Comparison of ENCODE assay signal across 7 mouse cellular contexts in genomic region chr10:45132371-45132770, GRCm38 (mm10). TPM values are rescaled to one million over a fixed set of nuclear protein-coding genes. Genes with fewer than 3 reads are reported as not detected.
DNase-seq lines count a peak whose midpoint lies in the region; ATAC-seq and TF ChIP-seq lines count a peak whose summit lies in the region.

No protein-coding gene starts in this region.

- H3K4me1 ChIP-seq in midbrain, embryonic 13.5 days (replicated peaks), result no peaks in the 10 kb centered on the region; the same call in 1 of the 2 replicates
- peaks cover 3% of the 10 kb centered on the region; the same call in 1 of the 2 replicates for H3K4me1 ChIP-seq in midbrain, embryonic 16.5 days (ENCODE audit: control insufficient read depth, insufficient read depth, low read length)
- peaks cover 6% of the 10 kb centered on the region; the same call in 1 of the 2 replicates for H3K4me1 ChIP-seq in small intestine, adult 2 months (ENCODE audit: control insufficient read depth, insufficient read depth, insufficient read length, low read length)

- no peak overlapping the region for H3K9ac ChIP-seq in midbrain, embryonic 13.5 days (replicated peaks)
- no peak overlapping the region for H3K9ac ChIP-seq in midbrain, embryonic 16.5 days (ENCODE audit: low read depth, low read length)

- WGBS in midbrain, embryonic 13.5 days, result 85% methylated on average over 4 of the region's 4 CpGs
- 75% methylated on average over 4 of the region's 4 CpGs for WGBS in midbrain, embryonic 16.5 days
- 59% methylated on average over 4 of the region's 4 CpGs for WGBS in small intestine, adult 2 months

- POLR2A ChIA-PET in Patski (lab: Charles Lee), result interaction anchor here (0.6 kb wide), 1 partner anchor 58 kb away, joined by 3 read pairs; no protein-coding TSS in a partner anchor

- no peak for TF ChIP-seq POLR2A in small intestine, adult 2 months (IDR thresholded peaks at IDR 0.05; ENCODE audit: low read depth, low read length)

- peak; percentile 76 for TF ChIP-seq CTCF in Patski (IDR thresholded peaks at IDR 0.05)
- peak; percentile 76; the same call in 1 of the 2 replicates for TF ChIP-seq CTCF in small intestine, adult 2 months (IDR thresholded peaks at IDR 0.05; ENCODE audit: extremely low read depth, insufficient read length, insufficient replicate concordance, low read depth, low read length)

- no peak overlapping the region for H3K27ac ChIP-seq in midbrain, embryonic 13.5 days
- no peak overlapping the region for H3K27ac ChIP-seq in midbrain, embryonic 16.5 days (ENCODE audit: low read length)
- no peak overlapping the region for H3K27ac ChIP-seq in small intestine, adult 2 months (ENCODE audit: insufficient read depth, low read depth, low read length)

- H3K27me3 ChIP-seq in midbrain, embryonic 13.5 days, result no peaks in the 10 kb centered on the region
- no peaks in the 10 kb centered on the region for H3K27me3 ChIP-seq in midbrain, embryonic 16.5 days (ENCODE audit: control insufficient read depth, insufficient read depth, low read depth, low read length)
- H3K27me3 ChIP-seq in Patski, result no peaks in the 10 kb centered on the region
- no peaks in the 10 kb centered on the region for H3K27me3 ChIP-seq in small intestine, adult 2 months (ENCODE audit: control insufficient read depth, insufficient read depth, low read length)

- in situ Hi-C loops in Patski (cut with MboI; ENCODE audit: low pct_unique_long_range_greater_than_20kb), result no loop called here

- no peaks in the 10 kb centered on the region for H3K9me3 ChIP-seq in midbrain, embryonic 13.5 days
- no peaks in the 10 kb centered on the region for H3K9me3 ChIP-seq in midbrain, embryonic 16.5 days (replicated peaks; ENCODE audit: control insufficient read depth, low read length, poor library complexity, severe bottlenecking)

- CTCF ChIA-PET in Patski (lab: Charles Lee), result interaction anchor here (0.8 to 1.7 kb wide), 6 partner anchors 9 to 32 kb away, joined by 3 to 7 read pairs (median 5); no protein-coding TSS in a partner anchor

- ATAC-seq in midbrain, embryonic 13.5 days, result 0 out of 2 replicates have a peak, but pooled peaks have one; percentile 16
- no peak for ATAC-seq in midbrain, embryonic 16.5 days
- ATAC-seq in Patski, result no peak

- H3K4me2 ChIP-seq in midbrain, embryonic 13.5 days (replicated peaks), result no peak overlapping the region
- H3K4me2 ChIP-seq in midbrain, embryonic 16.5 days (ENCODE audit: low read length), result no peak overlapping the region

- DNase-seq in Patski (ENCODE audit: low read depth, low spot score), result no peak
- DNase-seq in c-Kit-positive CD71-negative TER-119-negative erythroid progenitor cells, embryonic 14.5 days (ENCODE audit: low read depth), result peak; percentile 10
- peak; percentile 67 for DNase-seq in kidney, adult 9 months
- DNase-seq in layer of hippocampus, postnatal 10 days (ENCODE audit: low spot score in 2 of 2), result no peak

- peaks cover 17% of the 10 kb centered on the region for H3K36me3 ChIP-seq in midbrain, embryonic 13.5 days
- no peaks in the 10 kb centered on the region for H3K36me3 ChIP-seq in midbrain, embryonic 16.5 days (ENCODE audit: control insufficient read depth, insufficient read depth, low read length)
- H3K36me3 ChIP-seq in small intestine, adult 2 months (ENCODE audit: control insufficient read depth, insufficient read depth, low read length), result peaks cover 12% of the 10 kb centered on the region

- H3K4me3 ChIP-seq in midbrain, embryonic 13.5 days (replicated peaks), result no peak overlapping the region
- no peak overlapping the region for H3K4me3 ChIP-seq in midbrain, embryonic 16.5 days (ENCODE audit: low read depth, low read length)
- no peak overlapping the region for H3K4me3 ChIP-seq in small intestine, adult 2 months (ENCODE audit: low read depth, low read length)

RNA-seq across cellular contexts. Expression of gene Popdc3, which starts 45.5 kb away (rescaled TPM):
- 0.54 and 0.73 TPM in 2 replicates for polyA plus RNA-seq in midbrain, embryonic 13.5 days (2015; fragmentation: Nextera tagmentation; extraction: Ambion mirVana)
- polyA plus RNA-seq in midbrain, embryonic 16.5 days (2015; fragmentation: Nextera tagmentation; extraction: Ambion mirVana), result 1.6 and 2.2 TPM in 2 replicates
- 9.9 TPM for polyA plus RNA-seq in Patski (2021)
- polyA plus RNA-seq in small intestine, adult 2 months (2012; rRNA removed), result not detected in 2 replicates
- total RNA-seq in layer of hippocampus, postnatal 10 days (2021), result 1 to 10 TPM; 8.5 to 8.6 TPM

Comparison
In these comparisons a context has a peak if more than half of its experiments do, and no peak if none do; other contexts are left out.
1. DNase-seq: peak in c-Kit-positive CD71-negative TER-119-negative erythroid progenitor cells, embryonic 14.5 days (single experiment) and kidney, adult 9 months (single experiment); none in Patski (single experiment) and layer of hippocampus, postnatal 10 days (0 of 2).